Mouse (Mus musculus): ENCODE measurements around the gene Prr5l.

DNA sequence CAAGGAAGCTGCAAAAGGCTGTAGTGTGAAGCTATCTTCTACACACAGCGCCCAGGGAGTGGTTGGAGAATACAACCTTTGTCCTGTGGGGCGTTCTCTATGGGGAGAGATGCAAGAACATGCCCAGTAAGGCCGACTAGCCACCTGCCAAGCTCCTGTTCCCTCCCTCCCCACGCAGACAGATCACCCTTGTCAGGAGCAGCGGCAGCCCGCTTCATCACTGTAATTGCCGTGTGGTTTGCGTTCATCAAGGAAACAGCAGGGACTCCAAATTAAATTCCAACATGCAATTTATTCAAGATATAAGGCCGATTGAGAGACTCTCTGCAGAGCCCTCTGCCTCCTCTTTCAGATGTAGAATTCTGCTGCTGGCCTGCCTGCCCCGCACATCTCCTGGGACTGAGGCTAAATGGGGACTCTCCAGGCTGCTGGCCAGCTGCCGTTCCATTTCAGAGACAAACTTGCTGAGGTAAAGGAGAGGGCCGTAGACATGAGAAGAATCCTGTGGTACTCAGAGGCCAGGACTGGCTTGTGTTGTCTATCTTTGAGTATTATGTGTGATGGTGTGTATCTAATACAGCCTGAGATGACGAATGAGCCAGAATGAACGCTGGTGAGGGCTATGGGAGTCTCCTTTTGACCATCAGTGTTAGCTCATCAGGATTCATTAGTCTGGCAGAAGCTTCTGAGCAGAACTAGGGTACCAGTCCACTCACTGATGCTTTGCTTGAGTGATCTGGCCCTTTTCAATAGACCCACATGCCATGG lies 49.5 kb upstream of the Prr5l start:
- TF ChIP-seq USF1 (IDR thresholded peaks at IDR 0.05; ENCODE audit: low read depth): no peak
- TF ChIP-seq POLR2A (IDR thresholded peaks at IDR 0.05; ENCODE audit: insufficient read length, low read depth): no peak
